Mouse (Mus musculus) forebrain, embryonic 12.5 days (tissue): ENCODE data around the gene Urb2. TPM values are rescaled to one million over a fixed set of nuclear protein-coding genes. Genes with fewer than 3 reads are reported as not detected.
"Not testable (repeated sequence)": the region's sequence is repeated elsewhere in the genome, so short reads cannot be mapped to it uniquely, and the experiment has no call there.

Experiments
- ATAC-seq: fragments of 200-750 bp; cut with Nextera tagmentation; 2 replicates; pipeline ENCODE4 v1.8.0; 2017; ENCODE audit warnings: moderate TSS enrichment; ENCODE audit not compliant: low FRiP score
- H3K27ac ChIP-seq: fragments of 300-500 bp; sonication (generic); 2 replicates; pipeline ENCODE4 v1.5.1; 2016; ENCODE audit warnings: mild to moderate bottlenecking
- H3K27me3 ChIP-seq: fragments of 300-500 bp; sonication (generic); 2 replicates; pipeline ENCODE4 v1.6.1; 2016; ENCODE audit warnings: mild to moderate bottlenecking
- H3K36me3 ChIP-seq: fragments of 300-500 bp; sonication (generic); replicated peaks from 2 replicates; pipeline ENCODE4 v1.6.1; 2016; ENCODE audit warnings: mild to moderate bottlenecking
- H3K4me1 ChIP-seq: fragments of 300-500 bp; sonication (generic); 2 replicates; pipeline ENCODE4 v1.6.1; 2016
- H3K4me2 ChIP-seq: fragments of 300-500 bp; sonication (generic); 2 replicates; pipeline ENCODE4 v1.6.1; 2016; ENCODE audit warnings: mild to moderate bottlenecking, moderate library complexity
- H3K4me3 ChIP-seq: fragments of 300-500 bp; sonication (generic); replicated peaks from 2 replicates; pipeline ENCODE4 v1.5.1; 2016; ENCODE audit warnings: mild to moderate bottlenecking
- H3K9ac ChIP-seq: fragments of 300-500 bp; sonication (generic); 2 replicates; pipeline ENCODE4 v1.6.1; 2016; ENCODE audit warnings: mild to moderate bottlenecking
- H3K9me3 ChIP-seq: fragments of 300-500 bp; sonication (generic); 2 replicates; pipeline ENCODE4 v1.6.1; 2016
- WGBS: fragments of 180-500 bp; shearing (Covaris S2); methylation state at CpG from one replicate; pipeline ENCODE4 v1.1.7; 2016; 5-methylcytosine and 5-hydroxymethylcytosine counted together
- polyA plus RNA-seq: library from polyadenylated mRNA; unstranded; fragments of >200 nt; fragmentation: Nextera tagmentation; extraction: Ambion mirVana; gene quantifications from 2 replicates; pipeline ENCODE4 v1.2.1, GENCODE M21; 2016

Gene Urb2
- polyA plus RNA-seq, 1 experiment from 2014 or later: 6.5 TPM

DNA sequence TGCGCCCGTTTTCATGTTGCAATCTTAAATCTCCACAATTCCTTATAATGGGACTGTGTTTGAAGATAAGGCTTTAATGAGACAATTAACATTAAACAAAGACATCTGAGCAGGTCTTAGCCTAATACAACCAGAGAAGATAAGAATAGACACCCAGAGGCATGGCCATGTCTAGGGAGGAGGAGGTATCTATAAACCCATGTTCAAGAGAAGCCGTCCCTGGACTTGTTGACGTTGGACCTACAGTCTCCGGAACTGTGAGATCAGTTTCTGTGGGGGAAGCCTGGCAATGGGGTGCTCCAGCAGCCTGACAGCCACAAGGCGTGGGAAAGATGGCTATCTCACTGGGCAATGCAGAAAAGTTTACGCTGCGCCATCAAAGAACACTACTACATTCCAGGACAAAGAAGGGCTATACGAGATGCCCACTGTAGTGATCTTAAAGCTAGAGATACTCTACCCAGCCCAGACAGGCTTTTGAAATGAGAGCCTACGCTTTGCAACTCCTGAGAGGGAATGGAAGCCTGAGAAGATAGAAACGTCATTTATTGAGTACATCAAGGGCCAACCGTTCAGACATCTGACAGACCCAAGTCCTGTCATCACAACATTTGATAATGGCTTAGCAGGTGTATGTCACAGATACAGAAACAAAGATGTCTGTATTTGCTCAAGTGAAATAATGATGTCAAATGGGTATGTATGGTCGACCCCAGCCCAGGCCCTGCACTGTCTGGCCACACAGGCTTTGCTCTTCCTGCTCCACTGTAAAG, 30.8 kb upstream of the Urb2 start:
- ATAC-seq: no peak
- Histone ChIP-seq H3K4me1 (no peaks in the 10 kb centered on the region), H3K4me3 (no peak overlapping the region), H3K27ac (no peak overlapping the region), H3K9me3 (no peaks in the 10 kb centered on the region), H3K27me3 (no peaks in the 10 kb centered on the region), H3K4me2 (no peak overlapping the region), H3K36me3 (peaks cover 16% of the 10 kb centered on the region), H3K9ac (no peak overlapping the region)
- WGBS: 95% methylated on average over 13 of the region's 13 CpGs

DNA sequence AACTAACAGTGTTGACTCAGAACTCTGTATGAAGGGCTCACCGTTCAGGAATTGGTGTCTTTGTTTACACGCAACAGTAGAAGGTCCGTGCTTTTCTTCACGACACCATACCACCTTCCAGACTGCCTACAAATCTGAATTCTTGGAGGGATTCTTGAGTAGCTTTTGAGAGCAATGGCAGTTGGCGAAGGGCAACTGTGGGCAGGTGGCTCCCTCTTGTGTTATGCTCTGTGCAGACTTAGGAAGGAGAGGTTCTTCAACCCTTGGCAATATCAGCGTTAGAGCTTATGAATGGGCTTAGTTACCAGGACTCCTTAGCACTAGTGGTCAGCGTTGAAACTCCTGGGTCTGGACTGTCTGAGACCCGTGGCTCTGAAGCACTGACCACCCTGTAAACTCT, 28.7 kb upstream of the Urb2 start:
- 87% methylated on average over 8 of the region's 8 CpGs for whole genome bisulfite sequencing
- no peak overlapping the region for H3K9ac ChIP-seq
- no peak for ATAC-seq
- H3K4me3 ChIP-seq: no peak overlapping the region
- H3K27me3 ChIP-seq: no peaks in the 10 kb centered on the region
- H3K27ac ChIP-seq: no peak overlapping the region
- peaks cover 33% of the 10 kb centered on the region for H3K36me3 ChIP-seq
- H3K9me3 ChIP-seq: no peaks in the 10 kb centered on the region
- no peak overlapping the region for H3K4me2 ChIP-seq
- H3K4me1 ChIP-seq: no peaks in the 10 kb centered on the region

DNA sequence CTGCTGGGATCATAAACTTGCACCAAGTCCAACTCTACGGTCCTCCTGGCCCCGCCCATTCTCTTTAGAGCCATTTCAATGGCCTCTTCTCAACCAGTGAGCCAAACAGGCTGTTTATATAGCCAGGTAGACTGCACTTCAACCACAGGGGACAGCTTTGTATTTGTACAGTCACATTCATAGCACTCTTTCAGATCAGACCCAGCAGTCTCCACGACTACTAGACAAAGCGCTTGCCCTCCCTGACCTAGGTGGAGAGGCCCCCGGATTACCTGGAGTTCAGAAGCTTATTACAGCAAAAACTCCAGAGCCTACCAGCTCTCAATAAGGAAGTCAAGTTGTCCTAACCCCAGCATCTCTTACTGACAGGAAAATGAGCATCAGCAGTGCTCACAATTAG, 27.7 kb upstream of the Urb2 start:
- Histone ChIP-seq H3K4me1 (no peaks in the 10 kb centered on the region), H3K9ac (no peak overlapping the region), H3K27ac (no peak overlapping the region), H3K4me2 (no peak overlapping the region), H3K4me3 (no peak overlapping the region), H3K27me3 (no peaks in the 10 kb centered on the region), H3K36me3 (peaks cover 38% of the 10 kb centered on the region), H3K9me3 (no peaks in the 10 kb centered on the region)
- 94% methylated on average over 5 of the region's 5 CpGs for WGBS
- ATAC-seq: no peak

DNA sequence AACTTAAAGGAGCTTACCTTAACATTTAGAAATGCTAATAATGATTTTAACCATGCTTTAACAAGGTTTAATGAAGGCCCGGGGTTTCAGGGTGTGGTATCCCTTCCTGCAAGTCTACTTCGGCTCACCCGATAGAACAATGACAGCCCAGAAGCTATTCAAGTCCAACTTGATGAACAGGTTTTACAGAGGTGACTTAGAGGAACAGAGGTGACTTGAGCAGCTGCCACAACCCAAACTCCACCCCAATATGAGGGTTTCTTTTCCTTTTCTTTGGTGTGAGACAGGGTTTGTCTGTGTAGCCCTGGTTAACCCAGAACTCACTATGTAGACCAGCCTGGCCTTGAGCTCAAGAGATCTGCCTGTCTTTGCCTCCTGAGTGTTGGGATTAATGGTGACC, 27.3 kb upstream of the Urb2 start:
- H3K4me2 ChIP-seq: no peak overlapping the region
- no peak for ATAC-seq
- 88% methylated on average over 3 of the region's 3 CpGs for WGBS
- H3K9ac ChIP-seq: no peak overlapping the region
- no peaks in the 10 kb centered on the region for H3K9me3 ChIP-seq
- no peak overlapping the region for H3K27ac ChIP-seq
- no peak overlapping the region for H3K4me3 ChIP-seq
- no peaks in the 10 kb centered on the region for H3K4me1 ChIP-seq
- H3K36me3 ChIP-seq: peaks cover 38% of the 10 kb centered on the region
- no peaks in the 10 kb centered on the region for H3K27me3 ChIP-seq

GRCm38 (mm10) chr8:123999568-123999967, 21.7 kb upstream of the Urb2 start:
- no peak for ATAC-seq
- Histone ChIP-seq H3K4me2 (no peak overlapping the region), H3K4me1 (no peaks in the 10 kb centered on the region), H3K9me3 (no peaks in the 10 kb centered on the region), H3K27me3 (no peaks in the 10 kb centered on the region), H3K4me3 (no peak overlapping the region), H3K27ac (no peak overlapping the region), H3K9ac (no peak overlapping the region), H3K36me3 (peaks cover 78% of the 10 kb centered on the region)
- WGBS: 100% methylated on average over 2 of the region's 2 CpGs

GRCm38 (mm10) chr8:124002546-124003108, 18.7 kb upstream of the Urb2 start:
- 95% methylated on average over 10 of the region's 10 CpGs for WGBS
- no peaks in the 10 kb centered on the region for H3K27me3 ChIP-seq

GRCm38 (mm10) chr8:124007829-124008228, 13.5 kb upstream of the Urb2 start:
- no peaks in the 10 kb centered on the region for H3K9me3 ChIP-seq
- 95% methylated on average over 6 of the region's 6 CpGs for WGBS
- H3K4me1 ChIP-seq: no peaks in the 10 kb centered on the region
- H3K27me3 ChIP-seq: no peaks in the 10 kb centered on the region
- H3K27ac ChIP-seq: no peak overlapping the region
- no peak overlapping the region for H3K4me3 ChIP-seq
- H3K4me2 ChIP-seq: no peak overlapping the region
- H3K9ac ChIP-seq: no peak overlapping the region
- ATAC-seq: no peak
- peaks cover 67% of the 10 kb centered on the region for H3K36me3 ChIP-seq

More at GRCm38 (mm10) chr8:124002546-124003108, 18.7 kb upstream of the Urb2 start:
- Histone ChIP-seq H3K9me3 (no peaks in the 10 kb centered on the region), H3K36me3 (peaks cover 86% of the 10 kb centered on the region), H3K27ac (no peak overlapping the region), H3K9ac (no peak overlapping the region), H3K4me1 (no peaks in the 10 kb centered on the region), H3K4me3 (no peak overlapping the region), H3K4me2 (no peak overlapping the region)
- no peak for ATAC-seq

DNA sequence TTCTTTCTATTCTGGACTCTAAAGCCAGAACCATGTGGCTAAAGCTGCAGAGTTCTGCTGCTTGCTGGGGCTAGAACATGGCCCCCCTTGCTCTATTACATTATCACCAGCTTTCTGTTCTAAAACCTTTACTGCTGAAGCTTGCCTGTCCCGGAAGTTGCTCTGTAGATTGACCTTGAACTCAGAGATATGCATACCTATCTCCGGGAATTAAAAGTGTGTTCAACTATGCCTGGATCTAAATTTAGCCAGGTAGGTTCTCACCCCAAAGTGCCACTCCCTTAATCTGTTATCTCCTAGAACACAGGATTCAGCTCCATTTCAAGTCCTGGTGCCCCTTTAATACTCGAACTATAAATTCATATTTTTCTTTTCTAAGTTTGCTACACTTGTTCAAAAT, 9.7 kb upstream of the Urb2 start:
- Histone ChIP-seq H3K9me3 (no peaks in the 10 kb centered on the region), H3K4me2 (no peak overlapping the region), H3K4me3 (no peak overlapping the region), H3K4me1 (no peaks in the 10 kb centered on the region), H3K27ac (no peak overlapping the region), H3K9ac (no peak overlapping the region), H3K27me3 (no peaks in the 10 kb centered on the region), H3K36me3 (peaks cover 30% of the 10 kb centered on the region)
- ATAC-seq: no peak
- WGBS: 92% methylated on average over 3 of the region's 3 CpGs

- Histone ChIP-seq H3K36me3 (peaks cover 25% of the 10 kb centered on the region), H3K9me3 (no peaks in the 10 kb centered on the region), H3K4me1 (no peaks in the 10 kb centered on the region), H3K9ac (no peak overlapping the region), H3K4me2 (no peak overlapping the region), H3K27me3 (no peaks in the 10 kb centered on the region), H3K4me3 (no peak overlapping the region), H3K27ac (no peak overlapping the region)
- 95% methylated on average over 3 of the region's 3 CpGs for WGBS
- no peak for ATAC-seq
Measured at GRCm38 (mm10) chr8:124011989-124012586, 9.2 kb upstream of the Urb2 start.

DNA sequence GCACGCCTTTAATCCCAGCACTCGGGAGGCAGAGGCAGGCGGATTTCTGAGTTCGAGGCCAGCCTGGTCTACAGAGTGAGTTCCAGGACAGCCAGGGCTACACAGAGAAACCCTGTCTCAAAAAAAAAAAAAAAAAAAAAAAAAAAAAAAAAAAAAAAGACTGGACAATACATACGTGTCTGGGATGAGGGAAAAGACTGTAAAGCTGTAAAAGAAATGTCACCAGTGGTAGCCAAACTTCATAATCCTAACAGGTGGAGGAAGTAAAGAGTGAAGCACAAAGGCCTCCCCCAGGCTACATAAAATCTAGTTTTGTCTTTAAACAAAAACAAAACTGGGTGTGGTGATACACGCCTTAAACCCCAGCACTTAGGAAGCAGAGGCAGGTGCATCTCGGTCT, 7.0 kb upstream of the Urb2 start:
- ATAC-seq, H3K36me3 ChIP-seq, H3K27me3 ChIP-seq, H3K9ac ChIP-seq, H3K27ac ChIP-seq, H3K9me3 ChIP-seq, H3K4me3 ChIP-seq, H3K4me2 ChIP-seq: not testable (repeated sequence)
- peaks cover 15% of the 10 kb centered on the region for H3K4me1 ChIP-seq
- 91% methylated on average over 7 of the region's 7 CpGs for WGBS

DNA sequence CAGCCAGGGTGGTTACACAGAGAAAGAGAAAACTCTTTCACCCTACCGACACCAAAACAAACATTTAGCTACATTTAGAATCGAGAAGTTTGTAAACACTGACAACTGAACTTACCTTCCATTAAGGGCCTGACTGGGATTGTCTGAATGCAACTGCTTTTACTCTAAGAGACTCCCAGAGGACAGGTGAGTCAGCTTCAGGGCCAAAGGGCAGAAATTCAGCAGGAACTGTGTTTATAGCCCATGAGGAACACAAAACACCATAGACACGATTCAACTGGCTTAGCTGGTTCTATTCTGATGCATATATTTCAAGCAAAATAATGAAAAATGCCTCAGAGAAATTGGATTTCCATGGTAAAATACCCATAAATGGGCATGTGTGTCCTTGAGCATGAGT, 6.6 kb upstream of the Urb2 start:
- 91% methylated on average over 3 of the region's 3 CpGs for WGBS

GRCm38 (mm10) chr8:124019782-124020181, 1.5 kb upstream of the Urb2 start:
- peak overlapping the region; percentile 80; the same call in 1 of the 2 replicates for H3K9ac ChIP-seq
- ATAC-seq: no peak

More for the DNA sequence above, 6.6 kb upstream of the Urb2 start:
- Histone ChIP-seq H3K4me1 (peaks cover 19% of the 10 kb centered on the region), H3K4me2 (no peak overlapping the region), H3K9ac (no peak overlapping the region), H3K27me3 (no peaks in the 10 kb centered on the region), H3K27ac (no peak overlapping the region), H3K36me3 (peaks cover under 1% of the 10 kb centered on the region; the same call in 1 of the 2 replicates), H3K9me3 (no peaks in the 10 kb centered on the region), H3K4me3 (no peak overlapping the region)
- ATAC-seq: no peak

More at GRCm38 (mm10) chr8:124019782-124020181, 1.5 kb upstream of the Urb2 start:
- Histone ChIP-seq H3K4me3 (peak overlapping the region; percentile 79), H3K27me3 (no peaks in the 10 kb centered on the region), H3K4me2 (peak overlapping the region; percentile 71), H3K4me1 (peaks cover 37% of the 10 kb centered on the region), H3K36me3 (0 out of 2 replicates have a peak, but pooled peaks cover 8% of the 10 kb centered on the region), H3K9me3 (no peaks in the 10 kb centered on the region), H3K27ac (no peak overlapping the region)
- WGBS: 38% methylated on average over 13 of the region's 13 CpGs
